Mouse (Mus musculus): ENCODE measurements at regions not wholly inside any gene's neighbourhood (a gene's known extent, or its start where the extent isn't known, plus 50 kb on each side); places are given as distances from the start of the nearest gene placed in this dataset.
"Not testable (repeated sequence)": the region's sequence is repeated elsewhere in the genome, so short reads cannot be mapped to it uniquely, and the experiment has no call there.

GRCm38 (mm10) chr13:45130516-45131249, 52.2 kb downstream of the Gm9817 start:
- no peak for DNase-seq (ENCODE audit: low spot score)

DNA sequence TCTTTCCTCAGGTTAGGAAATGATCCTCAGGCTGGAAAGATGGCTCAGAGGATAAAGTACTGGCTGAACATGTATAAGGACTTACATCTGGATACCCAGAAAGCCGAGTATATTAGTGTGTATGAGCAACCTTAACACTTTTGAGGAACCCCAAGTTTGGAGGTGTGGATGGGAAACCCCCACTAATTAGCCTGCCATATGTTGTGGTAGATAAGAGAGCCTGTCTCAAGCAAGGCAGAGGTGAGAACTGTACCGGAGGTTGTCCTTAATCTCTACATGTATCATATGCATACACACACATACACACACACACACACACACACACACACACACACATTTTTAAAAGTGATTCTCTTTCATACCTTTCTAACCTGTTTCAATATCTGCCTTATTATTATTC, 62.1 kb downstream of the Gm9817 start:
- DNase-seq (ENCODE audit: low spot score) = no peak

GRCm38 (mm10) chr13:45145129-45145528, 66.6 kb downstream of the Gm9817 start:
- DNase-seq (ENCODE audit: low spot score) = no peak

DNA sequence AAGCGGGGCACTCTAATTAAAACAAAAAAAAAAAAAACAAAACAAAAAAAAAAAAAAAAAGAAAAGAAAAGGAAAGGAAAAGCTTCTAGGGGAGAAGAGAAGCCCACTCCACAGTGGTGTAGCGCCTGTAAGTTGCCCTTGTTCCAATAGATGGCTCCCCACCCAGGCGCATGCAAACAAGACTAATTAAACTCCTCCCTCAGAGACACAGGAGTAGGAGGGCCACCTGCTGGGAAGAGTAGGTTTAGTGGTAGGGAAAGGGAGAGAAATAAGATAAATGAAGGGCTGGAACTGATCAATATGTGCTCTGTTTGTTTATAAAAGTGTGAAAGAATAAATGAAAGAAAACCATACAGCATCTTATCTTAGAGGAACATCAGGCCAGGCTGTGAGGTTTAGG, 77.7 kb downstream of the Gm9817 start:
- DNase-seq (ENCODE audit: low spot score) = no peak

DNA sequence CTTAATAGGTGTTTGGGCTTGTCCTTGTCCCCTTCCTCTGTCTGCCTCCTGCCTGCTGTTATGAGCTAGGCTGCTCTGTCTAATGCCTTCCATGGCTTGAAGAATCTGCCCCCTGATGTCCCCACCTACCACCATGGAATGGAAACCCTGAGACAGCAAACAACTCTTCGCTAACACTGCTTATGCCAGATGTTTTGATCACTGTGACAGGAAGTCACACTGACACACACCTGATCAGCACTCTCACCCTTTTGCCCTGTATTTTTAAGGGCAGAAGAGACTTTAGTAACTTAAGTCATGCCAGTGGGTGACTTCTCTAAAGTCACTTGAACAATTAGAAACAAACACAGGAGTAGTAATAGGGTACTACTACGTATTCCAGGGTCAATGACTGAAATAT, 78.5 kb downstream of the Gm9817 start:
- DNase-seq (ENCODE audit: low spot score) = no peak

DNA sequence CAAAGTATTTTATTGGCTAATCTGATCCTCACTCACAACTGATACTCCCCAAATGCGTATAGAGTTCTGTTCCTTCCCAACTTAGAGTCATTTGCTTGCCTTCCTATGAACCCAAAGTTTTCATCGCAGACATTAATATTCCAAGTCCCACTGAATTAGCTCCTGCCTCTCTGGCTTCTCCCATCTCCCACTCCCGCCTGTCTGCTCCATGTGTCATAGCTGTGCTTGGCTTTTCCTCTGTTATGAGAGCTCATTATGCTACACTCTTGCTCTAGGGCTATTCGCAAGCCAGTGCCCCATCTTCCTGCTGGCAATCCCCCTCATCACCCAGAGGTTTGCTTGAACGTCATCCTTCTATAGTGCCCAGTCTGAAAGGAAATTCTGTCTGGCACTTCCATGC, 81.8 kb downstream of the Gm9817 start:
- no peak for DNase-seq (ENCODE audit: low spot score)

- no peak for DNase-seq (ENCODE audit: low spot score)
Measured at GRCm38 (mm10) chr13:45164001-45164778, 85.7 kb downstream of the Gm9817 start.

- no peak for DNase-seq (ENCODE audit: low spot score)
Measured at GRCm38 (mm10) chr13:45165159-45165558, 86.7 kb downstream of the Gm9817 start.

DNA sequence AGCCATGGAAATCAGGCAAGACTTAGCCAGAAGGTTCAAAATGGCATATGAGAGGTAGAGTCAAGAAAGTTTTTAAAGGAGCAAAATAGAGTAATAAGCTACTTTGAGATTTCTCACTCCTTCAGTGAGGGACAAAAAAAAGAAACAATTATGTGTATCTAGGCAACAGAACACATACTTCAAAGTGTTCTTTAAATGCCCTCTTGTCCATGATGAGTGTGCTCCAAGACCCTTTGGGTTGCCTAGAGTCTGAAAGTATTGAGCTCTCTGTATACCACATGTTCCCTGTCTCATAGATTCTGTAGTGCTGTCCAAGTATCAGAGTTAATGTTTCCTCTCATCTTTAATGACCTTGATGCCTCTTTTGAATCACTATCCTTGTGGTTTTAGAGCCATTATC, 91.2 kb downstream of the Gm9817 start:
- DNase-seq (ENCODE audit: low spot score) = no peak

- DNase-seq (ENCODE audit: low spot score) = no peak
Measured at GRCm38 (mm10) chr13:45173139-45173538, 94.6 kb downstream of the Gm9817 start.

DNA sequence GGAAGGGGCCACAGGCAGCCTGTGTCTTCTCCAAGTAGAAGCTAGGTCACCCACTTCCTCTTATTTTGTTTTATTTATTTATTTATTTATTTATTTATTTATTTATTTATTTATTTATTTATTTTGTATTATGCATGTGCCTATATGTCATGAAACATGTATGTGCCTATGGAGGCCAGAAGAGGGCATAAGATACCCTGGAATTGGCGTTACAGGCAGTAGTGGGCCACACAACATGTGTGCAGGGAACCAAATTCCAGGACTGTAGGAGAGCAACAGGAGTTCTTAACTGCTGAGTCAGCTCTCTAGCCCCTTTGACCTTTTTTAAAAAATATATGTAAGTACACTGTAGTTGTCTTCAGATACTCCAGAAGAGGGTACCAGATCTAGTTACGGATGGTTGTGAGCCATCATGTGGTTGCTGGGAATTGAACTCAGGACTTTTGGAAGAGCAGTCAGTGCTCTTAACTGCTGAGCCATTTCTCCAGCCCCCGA, 97.3 kb downstream of the Gm9817 start:
- not testable (repeated sequence) for DNase-seq (ENCODE audit: low spot score)

GRCm38 (mm10) chr13:45181529-45182230, 103.2 kb downstream of the Gm9817 start:
- DNase-seq (ENCODE audit: low spot score) = no peak

DNA sequence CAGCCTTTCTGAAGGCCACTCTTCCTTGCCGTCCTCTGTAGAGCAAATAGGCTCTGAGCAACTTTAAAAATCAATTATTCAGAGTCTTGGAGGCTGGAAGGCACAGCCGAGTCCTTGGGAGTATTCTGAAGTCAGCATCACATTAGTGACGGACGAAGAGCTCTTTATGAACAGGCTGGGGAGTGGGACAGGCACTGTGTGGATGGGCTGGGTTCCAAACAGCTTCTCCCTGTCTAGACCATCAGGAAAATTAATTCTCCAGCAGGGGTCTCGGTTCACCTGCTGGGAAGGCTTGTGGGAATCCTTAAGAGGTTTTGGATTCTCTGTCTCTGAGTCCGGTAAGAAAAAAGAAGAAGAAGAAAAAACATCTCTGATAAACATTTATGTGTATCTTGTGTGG, 110.9 kb downstream of the Gm9817 start:
- no peak for DNase-seq (ENCODE audit: low spot score)

DNA sequence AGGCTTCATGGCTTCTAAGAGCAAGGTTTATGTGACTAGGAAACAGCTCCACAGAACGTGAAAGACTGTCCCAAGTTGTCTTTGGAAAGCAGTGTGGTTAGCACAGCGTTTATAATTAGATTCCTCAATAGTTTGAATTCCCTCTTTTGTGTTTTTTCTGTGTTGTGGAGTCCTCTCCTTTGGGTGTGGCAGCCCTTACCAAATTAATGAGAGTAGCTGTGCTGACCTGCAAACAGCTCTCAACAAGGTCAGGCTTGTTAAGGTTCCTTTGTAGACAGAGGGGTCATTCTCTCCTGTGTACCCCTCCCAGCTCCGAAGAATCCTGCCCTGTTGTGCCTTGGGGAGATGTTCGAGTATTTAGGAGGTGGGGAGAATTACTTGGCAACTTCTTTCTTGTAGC, 111.7 kb downstream of the Gm9817 start:
- no peak for DNase-seq (ENCODE audit: low spot score)

- no peak for DNase-seq (ENCODE audit: low spot score)
Measured at GRCm38 (mm10) chr13:45192079-45192478, 113.6 kb downstream of the Gm9817 start.

- no peak for DNase-seq (ENCODE audit: low spot score)
Measured at GRCm38 (mm10) chr13:45195562-45195961, 117.1 kb downstream of the Gm9817 start.

DNA sequence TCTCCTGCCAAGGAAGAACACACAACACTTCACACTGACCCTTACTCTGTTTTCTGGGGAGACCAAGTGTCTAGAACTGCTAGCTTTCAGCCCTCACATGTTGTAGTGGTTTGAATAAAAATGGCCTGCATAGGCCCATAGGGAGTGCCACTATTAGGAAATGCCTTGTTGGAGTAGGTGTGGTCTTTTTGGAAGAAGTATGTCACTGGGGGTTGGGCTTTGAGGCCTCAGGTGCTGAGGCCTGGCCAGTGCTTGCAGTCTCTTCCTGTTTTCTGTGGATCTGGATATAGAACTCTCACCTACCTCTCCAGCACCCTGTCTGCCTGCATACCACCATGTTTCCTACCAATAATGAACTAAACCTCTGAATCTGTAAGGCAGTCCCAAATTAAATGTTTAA, 117.9 kb downstream of the Gm9817 start:
- DNase-seq (ENCODE audit: low spot score) = no peak

- DNase-seq (ENCODE audit: low spot score) = no peak
Measured at GRCm38 (mm10) chr13:45200511-45201120, 122.1 kb downstream of the Gm9817 start.

DNA sequence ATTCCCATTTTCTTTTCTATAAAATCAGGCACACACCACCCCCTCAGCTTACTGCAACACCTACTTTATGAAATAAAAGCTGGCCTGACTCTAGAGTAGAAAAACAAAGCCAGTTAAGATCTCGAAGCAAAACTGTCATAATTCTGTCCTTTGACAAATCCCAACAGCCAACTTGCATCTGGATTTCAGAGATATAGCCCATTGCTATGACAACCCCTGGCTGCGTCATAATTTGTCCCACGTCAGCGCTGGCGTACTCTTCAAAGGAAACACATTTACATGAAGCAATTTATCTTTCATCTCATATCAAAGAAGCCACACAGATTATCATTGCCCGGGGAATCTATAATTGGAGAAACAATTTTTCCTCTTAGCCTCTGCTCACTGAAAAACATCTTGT, 126.4 kb downstream of the Gm9817 start:
- DNase-seq (ENCODE audit: low spot score) = no peak

GRCm38 (mm10) chr13:45208540-45209197, 130.2 kb downstream of the Gm9817 start:
- no peak for DNase-seq (ENCODE audit: low spot score)

DNA sequence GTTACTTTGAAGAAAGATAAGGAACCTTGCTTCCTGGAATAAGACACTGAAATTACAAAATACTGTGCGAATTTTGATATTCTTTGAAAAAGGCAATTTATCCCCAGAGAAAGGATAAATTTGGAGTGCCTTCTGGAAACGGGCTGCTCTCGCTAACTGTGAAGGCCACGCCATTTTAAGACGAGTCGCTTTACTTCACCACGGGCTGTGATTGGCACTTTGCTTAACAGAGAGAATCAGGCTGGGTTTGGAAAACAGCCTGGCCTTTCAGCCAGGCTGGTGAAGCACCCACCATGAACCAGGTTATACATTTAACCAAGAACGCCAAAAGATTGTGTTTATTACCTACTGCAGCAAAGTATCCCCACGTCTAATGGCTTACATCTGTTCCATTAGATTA, 132.7 kb downstream of the Gm9817 start:
- DNase-seq (ENCODE audit: low spot score) = no peak
